Mouse (Mus musculus): ENCODE data around the gene Ddit4.

The Ddit4 gene

GRCm38 (mm10) chr10:59972999-59973398, 21.4 kb upstream of the Ddit4 start:
- in situ Hi-C loops (cut with MboI, MseI) = loop anchor here in 1 of 2 experiments (10.0 kb wide), 1 partner anchor 1172 kb away; the partner anchor contains the start of gene Sgpl1

- in situ Hi-C loops (cut with MboI, MseI) = loop anchor here in 1 of 2 experiments (10.0 kb wide), 1 partner anchor 1172 kb away; the partner anchor contains the start of gene Sgpl1
These were observed 20.9 kb upstream of the Ddit4 start for GRCm38 (mm10) chr10:59972534-59972933.

GRCm38 (mm10) chr10:59971813-59972212, 20.2 kb upstream of the Ddit4 start:
- in situ Hi-C loops (cut with MboI, MseI) = loop anchor here in 1 of 2 experiments (10.0 kb wide), 1 partner anchor 1173 kb away; the partner anchor contains the start of gene Sgpl1

- in situ Hi-C loops (cut with MboI, MseI) = loop anchor here in 1 of 2 experiments (10.0 kb wide), 1 partner anchor 1174 kb away; the partner anchor contains the start of gene Sgpl1
These were observed 18.9 kb upstream of the Ddit4 start for GRCm38 (mm10) chr10:59970450-59971062.

- in situ Hi-C loops (cut with MboI, MseI) = loop anchor here in 1 of 2 experiments (10.0 kb wide), 1 partner anchor 1175 kb away; the partner anchor contains the start of gene Sgpl1
These were observed 18.3 kb upstream of the Ddit4 start for GRCm38 (mm10) chr10:59969821-59970449.

- in situ Hi-C loops (cut with MboI, MseI) = no loop called here
These were observed 15.8 kb upstream of the Ddit4 start for GRCm38 (mm10) chr10:59967309-59967942.

GRCm38 (mm10) chr10:59966743-59967142, 15.1 kb upstream of the Ddit4 start:
- in situ Hi-C loops (cut with MboI, MseI) = no loop called here

- in situ Hi-C loops (cut with MboI, MseI) = no loop called here
These were observed 14.2 kb upstream of the Ddit4 start for GRCm38 (mm10) chr10:59965788-59966187.

- in situ Hi-C loops (cut with MboI, MseI) = no loop called here
These were observed 13.7 kb upstream of the Ddit4 start for GRCm38 (mm10) chr10:59965362-59965695.

- in situ Hi-C loops (cut with MboI, MseI) = no loop called here
These were observed 13.1 kb upstream of the Ddit4 start for GRCm38 (mm10) chr10:59964504-59965361.

- in situ Hi-C loops (cut with MboI, MseI) = no loop called here
These were observed 12.0 kb upstream of the Ddit4 start for GRCm38 (mm10) chr10:59963609-59964008.

- in situ Hi-C loops (cut with MboI, MseI) = no loop called here
These were observed 7.9 kb upstream of the Ddit4 start for GRCm38 (mm10) chr10:59959517-59959916.

- in situ Hi-C loops (cut with MboI, MseI) = no loop called here
These were observed 6.8 kb upstream of the Ddit4 start for GRCm38 (mm10) chr10:59958458-59958857.

GRCm38 (mm10) chr10:59957171-59958149, 5.8 kb upstream of the Ddit4 start:
- in situ Hi-C loops (cut with MboI, MseI) = no loop called here

- in situ Hi-C loops (cut with MboI, MseI) = no loop called here
These were observed 5.0 kb upstream of the Ddit4 start for GRCm38 (mm10) chr10:59956681-59957080.

GRCm38 (mm10) chr10:59953564-59954039, 2.0 kb upstream of the Ddit4 start:
- in situ Hi-C loops (cut with MboI, MseI) = loop anchor here in 1 of 2 experiments (5.0 kb wide), 1 partner anchor 56 kb away; no protein-coding TSS in a partner anchor

- in situ Hi-C loops (cut with MboI, MseI) = loop anchor here in 1 of 2 experiments (5.0 kb wide), 1 partner anchor 56 kb away; no protein-coding TSS in a partner anchor
These were observed 1.3 kb upstream of the Ddit4 start for GRCm38 (mm10) chr10:59952781-59953563.

- in situ Hi-C loops (cut with MboI, MseI) = loop anchor here in 1 of 2 experiments (5.0 kb wide), 1 partner anchor 55 kb away; no protein-coding TSS in a partner anchor
These were observed 632 bp upstream of the Ddit4 start for GRCm38 (mm10) chr10:59952152-59952780.

Measured in T-helper 17 cell (primary cell).